In the genomic region with DNA sequence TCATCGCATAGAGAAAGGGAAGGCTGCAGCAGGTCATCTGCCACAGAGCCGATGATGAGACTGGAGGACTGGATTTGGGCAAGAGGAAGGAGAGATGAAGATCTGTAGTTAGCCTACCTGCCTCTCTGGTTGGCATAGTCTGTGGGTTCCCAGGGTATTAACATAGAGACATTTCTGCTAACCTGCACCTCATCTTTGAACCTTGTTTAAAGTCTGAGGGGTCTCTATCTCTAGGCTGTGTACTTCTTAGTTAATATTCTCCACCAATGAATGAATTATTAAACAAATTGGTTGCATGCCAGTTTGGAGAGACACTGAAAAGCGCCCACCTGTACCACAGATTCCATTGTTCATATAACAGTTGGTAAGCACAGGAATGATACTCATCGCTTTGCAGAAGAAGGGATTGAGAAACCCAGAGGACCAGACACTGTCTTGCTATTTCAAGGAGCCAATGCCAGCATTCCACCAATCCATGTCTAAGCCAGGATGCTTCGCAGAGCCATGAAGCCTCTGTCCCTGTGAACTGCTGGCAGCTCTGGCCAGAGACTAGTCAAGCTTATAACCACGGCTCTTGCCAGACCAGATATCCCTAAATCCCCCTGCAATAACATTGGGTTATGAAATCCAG, we compare ENCODE assay signal across 20 mouse cellular contexts.
DNase-seq lines count a peak whose midpoint lies in the region; ATAC-seq and TF ChIP-seq lines count a peak whose summit lies in the region.
"Had no signal": no experiment of that assay in that cellular context is flagged by ENCODE, and none has a peak within 500 bp of the region (broad histone marks: within the 10 kb centered on the region; RNA-seq: fewer than 3 reads in every experiment).

No protein-coding gene starts in this region.

- H3K9me3 ChIP-seq in kidney, embryonic 16.5 days (ENCODE audit: low read length) = no peaks in the 10 kb centered on the region
- H3K9me3 ChIP-seq: embryonic facial prominence, embryonic 13.5 days; forebrain, embryonic 12.5 days had no signal

- 58% methylated on average over 6 of the region's 6 CpGs for WGBS in kidney, adult 2 months
- WGBS in kidney, embryonic 16.5 days = 86% methylated on average over 6 of the region's 6 CpGs

- no peak for TF ChIP-seq CTCF in kidney, adult 2 months (conservative IDR thresholded peaks at IDR 0.05; ENCODE audit: insufficient read depth, insufficient read length, low read depth, low read length)

- peak overlapping the region; percentile 99 for H3K27ac ChIP-seq in kidney, adult 2 months (ENCODE audit: insufficient read depth, low read depth, low read length)
- H3K27ac ChIP-seq in kidney, embryonic 16.5 days (ENCODE audit: low read length) = peak overlapping the region; percentile 19; the same call in 1 of the 2 replicates
- H3K27ac ChIP-seq: embryonic facial prominence, embryonic 13.5 days; forebrain, embryonic 12.5 days; gastrocnemius, adult 2 months; hindbrain, embryonic 12.5 days had no signal

- peak; percentile 43 for DNase-seq in kidney, adult 18-20 months
- DNase-seq in kidney, adult 2 months = peak; percentile 87
- DNase-seq in kidney, postnatal 25 days = peak; percentile 45 to 79
- no peak for DNase-seq in ovary, postnatal 14 days (ENCODE audit: low spot score)
- DNase-seq in neural tube, embryonic 10.5 days (ENCODE audit: extremely low spot score, low spot score) = no peak
- DNase-seq in left cerebral cortex, postnatal 4 days = no peak
- DNase-seq: adrenal gland, adult 2 months; adrenal gland, postnatal 25 days; cerebellum, adult 18-20 months; cerebellum, adult 9-11 months; cerebellum, postnatal 36 days; gastrocnemius, adult 2 months; gastrocnemius, postnatal 25 days; heart, postnatal 10 days; heart, postnatal 4 days had no signal

- H3K4me3 ChIP-seq in kidney, adult 2 months (ENCODE audit: insufficient read depth, low read depth, low read length) = no peak overlapping the region
- H3K4me3 ChIP-seq in kidney, embryonic 16.5 days (ENCODE audit: low read length) = no peak overlapping the region
- H3K4me3 ChIP-seq: embryonic facial prominence, embryonic 13.5 days; forebrain, embryonic 12.5 days; gastrocnemius, adult 2 months; hindbrain, embryonic 12.5 days had no signal

- H3K9ac ChIP-seq in kidney, embryonic 16.5 days (replicated peaks; ENCODE audit: low read length) = no peak overlapping the region
- H3K9ac ChIP-seq: embryonic facial prominence, embryonic 13.5 days; forebrain, embryonic 12.5 days; hindbrain, embryonic 12.5 days had no signal

- no peaks in the 10 kb centered on the region for H3K36me3 ChIP-seq in kidney, adult 2 months (ENCODE audit: control insufficient read depth, insufficient read depth, low read length)
- no peaks in the 10 kb centered on the region for H3K36me3 ChIP-seq in kidney, embryonic 16.5 days (ENCODE audit: insufficient read depth, low read length)
- H3K36me3 ChIP-seq: embryonic facial prominence, embryonic 13.5 days; forebrain, embryonic 12.5 days; hindbrain, embryonic 12.5 days had no signal

- H3K4me2 ChIP-seq in kidney, embryonic 16.5 days (replicated peaks; ENCODE audit: low read depth, low read length) = no peak overlapping the region
- H3K4me2 ChIP-seq: embryonic facial prominence, embryonic 13.5 days; forebrain, embryonic 12.5 days; hindbrain, embryonic 12.5 days had no signal

- H3K4me1 ChIP-seq in kidney, adult 2 months (ENCODE audit: control insufficient read depth, insufficient read depth, low read length) = peaks cover 18% of the 10 kb centered on the region
- H3K4me1 ChIP-seq in kidney, embryonic 16.5 days (ENCODE audit: insufficient read depth, low read length) = peaks cover 10% of the 10 kb centered on the region

- intact Hi-C loops in left cerebral cortex, postnatal 4 days (cut with DNase I) = no loop called here

- no peak for TF ChIP-seq POLR2A in kidney, adult 2 months (IDR thresholded peaks at IDR 0.05; ENCODE audit: low read depth, low read length)

- H3K27me3 ChIP-seq in kidney, adult 2 months (replicated peaks; ENCODE audit: control insufficient read depth, insufficient read depth, low read length) = no peaks in the 10 kb centered on the region
- no peaks in the 10 kb centered on the region for H3K27me3 ChIP-seq in kidney, embryonic 16.5 days (ENCODE audit: insufficient read depth, low read length)
- H3K27me3 ChIP-seq: embryonic facial prominence, embryonic 13.5 days; forebrain, embryonic 12.5 days; hindbrain, embryonic 12.5 days had no signal

- ATAC-seq in kidney, embryonic 16.5 days (ENCODE audit: low FRiP score, low TSS enrichment) = peak; percentile 82; the same call in 1 of the 2 replicates
- ATAC-seq: forebrain, embryonic 16.5 days had no signal

Comparison
In these comparisons a context has a peak if more than half of its experiments do, and no peak if none do; other contexts are left out.
1. DNase-seq: peak in kidney, adult 18-20 months (single experiment), kidney, adult 2 months (single experiment) and kidney, postnatal 25 days (2 of 2); none in ovary, postnatal 14 days (single experiment), neural tube, embryonic 10.5 days (single experiment) and left cerebral cortex, postnatal 4 days (single experiment).